Mouse (Mus musculus): ENCODE measurements around the gene Rab11fip3.
A peak's percentile ranks its signal among the peaks of the same experiment; 100 is the strongest.

The Rab11fip3 gene

GRCm38 (mm10) chr17:25992274-25992673, 77.1 kb downstream of the Rab11fip3 start:
- DNase-seq (ENCODE audit: low read depth, low spot score): no peak

GRCm38 (mm10) chr17:25990331-25990730, 79.0 kb downstream of the Rab11fip3 start:
- DNase-seq (ENCODE audit: low read depth, low spot score): no peak

- DNase-seq (ENCODE audit: low read depth, low spot score): peak; percentile 96
Observed at GRCm38 (mm10) chr17:25985306-25986294, 83.8 kb downstream of the Rab11fip3 start, which contains the start of gene Capn15. TSS of gene Capn15 (minus strand) at chr17:25985796.

GRCm38 (mm10) chr17:25984556-25985305, 84.6 kb downstream of the Rab11fip3 start:
- DNase-seq (ENCODE audit: low read depth, low spot score): no peak

- DNase-seq (ENCODE audit: low read depth, low spot score): no peak
Observed at GRCm38 (mm10) chr17:25984066-25984465, 85.3 kb downstream of the Rab11fip3 start.

- DNase-seq (ENCODE audit: low read depth, low spot score): no peak
Observed at GRCm38 (mm10) chr17:25982913-25983312, 86.4 kb downstream of the Rab11fip3 start.

GRCm38 (mm10) chr17:25980854-25981253, 88.5 kb downstream of the Rab11fip3 start:
- no peak for DNase-seq (ENCODE audit: low read depth, low spot score)

GRCm38 (mm10) chr17:25979829-25980738, 89.3 kb downstream of the Rab11fip3 start:
- DNase-seq (ENCODE audit: low read depth, low spot score): no peak

GRCm38 (mm10) chr17:25970954-25971707, 98.2 kb downstream of the Rab11fip3 start:
- DNase-seq (ENCODE audit: low read depth, low spot score): no peak

GRCm38 (mm10) chr17:25970448-25970847, 98.9 kb downstream of the Rab11fip3 start:
- DNase-seq (ENCODE audit: low read depth, low spot score): no peak

- DNase-seq (ENCODE audit: low read depth, low spot score): no peak
Observed at GRCm38 (mm10) chr17:25968176-25968575, 101.2 kb downstream of the Rab11fip3 start.

GRCm38 (mm10) chr17:25967652-25968051, 101.7 kb downstream of the Rab11fip3 start:
- DNase-seq (ENCODE audit: low read depth, low spot score): no peak

- no peak for DNase-seq (ENCODE audit: low read depth, low spot score)
Observed at GRCm38 (mm10) chr17:25964271-25964670, 105.1 kb downstream of the Rab11fip3 start.

GRCm38 (mm10) chr17:25962413-25962905, 106.9 kb downstream of the Rab11fip3 start:
- DNase-seq (ENCODE audit: low read depth, low spot score): no peak

- DNase-seq (ENCODE audit: low read depth, low spot score): no peak
Observed at GRCm38 (mm10) chr17:25961566-25961965, 107.8 kb downstream of the Rab11fip3 start.

- no peak for DNase-seq (ENCODE audit: low read depth, low spot score)
Observed at GRCm38 (mm10) chr17:25959630-25960467, 109.5 kb downstream of the Rab11fip3 start.

GRCm38 (mm10) chr17:25958771-25959494, 110.4 kb downstream of the Rab11fip3 start:
- DNase-seq (ENCODE audit: low read depth, low spot score): no peak

GRCm38 (mm10) chr17:25957586-25958051, 111.7 kb downstream of the Rab11fip3 start:
- no peak for DNase-seq (ENCODE audit: low read depth, low spot score)

- no peak for DNase-seq (ENCODE audit: low read depth, low spot score)
Observed at GRCm38 (mm10) chr17:25956631-25957030, 112.7 kb downstream of the Rab11fip3 start.
